ENCODE assay signal across 24 mouse cellular contexts in the genomic region with DNA sequence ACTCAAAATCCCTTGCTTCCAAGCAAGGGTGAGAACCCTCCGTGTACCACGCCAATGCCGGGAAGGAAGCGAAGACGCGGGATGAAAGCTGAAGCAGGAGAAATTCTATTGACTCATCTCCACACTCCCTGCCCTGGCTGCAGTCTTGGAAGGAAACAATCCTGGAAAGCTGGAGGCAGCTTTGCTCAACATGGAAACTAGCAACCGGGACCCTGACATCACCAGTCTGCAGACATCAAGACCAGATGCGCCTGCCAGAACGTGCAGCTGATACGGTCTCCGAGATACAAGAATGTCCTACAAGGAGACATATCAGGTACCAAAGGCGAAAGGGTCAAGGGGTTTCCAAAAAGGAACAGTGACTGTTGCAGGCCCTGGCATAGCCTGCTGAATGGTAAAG.
DNase-seq lines count a peak whose midpoint lies in the region; ATAC-seq lines count a peak whose summit lies in the region.
"Had no signal": no experiment of that assay in that cellular context is flagged by ENCODE, and none has a peak within 500 bp of the region (broad histone marks: within the 10 kb centered on the region; RNA-seq: fewer than 3 reads in every experiment).

No protein-coding gene starts in this region.

- 78% methylated on average over 12 of the region's 12 CpGs for WGBS in heart, embryonic 15.5 days

- H3K4me2 ChIP-seq in heart, embryonic 15.5 days, result no peak overlapping the region
- H3K4me2 ChIP-seq: embryonic facial prominence, embryonic 12.5 days; forebrain, embryonic 13.5 days; forebrain, embryonic 15.5 days had no signal

- peak; percentile 68 for DNase-seq in gastrocnemius, adult 18-20 months (ENCODE audit: low spot score)
- no peak for DNase-seq in gastrocnemius, postnatal 4 days (ENCODE audit: low spot score in 2 of 2)
- peak; percentile 52 for DNase-seq in gastrocnemius, postnatal 14 days
- no peak for DNase-seq in gastrocnemius, postnatal 36 days
- DNase-seq in heart, postnatal 4 days, result no peak
- DNase-seq: adrenal gland, adult 8-10 months; adrenal gland, postnatal 14 days; adrenal gland, postnatal 36 days; B cell, adult 2 months; cerebellum, adult 11-12 months; cerebellum, adult 2 months; cerebellum, adult 9-10 months; cerebellum, postnatal 10 days; cerebellum, postnatal 25 days had no signal

- no peak for ATAC-seq in heart, embryonic 15.5 days (replicated peaks; ENCODE audit: insufficient number of reproducible peaks, insufficient read depth, low FRiP score, low read depth)
- ATAC-seq: activated CD4-positive, CD25-positive, alpha-beta regulatory T cell, adult 4 months; CD4-positive, CD25-positive, alpha-beta regulatory T cell, adult 4 months; forebrain, embryonic 13.5 days; forebrain, embryonic 15.5 days; Patski had no signal

- peaks cover 16% of the 10 kb centered on the region for H3K36me3 ChIP-seq in heart, embryonic 15.5 days
- H3K36me3 ChIP-seq: forebrain, embryonic 15.5 days; G1E had no signal

- peaks cover 52% of the 10 kb centered on the region for H3K4me1 ChIP-seq in heart, embryonic 15.5 days (replicated peaks)

- H3K9ac ChIP-seq in heart, embryonic 15.5 days, result no peak overlapping the region
- H3K9ac ChIP-seq: embryonic facial prominence, embryonic 12.5 days; forebrain, embryonic 13.5 days; forebrain, embryonic 15.5 days had no signal

- intact Hi-C loops in gastrocnemius, postnatal 14 days (cut with DNase I; ENCODE audit: low total_unique reads), result no loop called here
- intact Hi-C loops in gastrocnemius, postnatal 36 days (cut with DNase I), result no loop called here

- 0 out of 2 replicates have a peak overlapping the region, but pooled peaks have one; percentile 20 for H3K27ac ChIP-seq in heart, embryonic 15.5 days
- H3K27ac ChIP-seq: embryonic facial prominence, embryonic 10.5 days; embryonic facial prominence, embryonic 12.5 days; forebrain, embryonic 13.5 days; forebrain, embryonic 15.5 days had no signal

- no peaks in the 10 kb centered on the region for H3K27me3 ChIP-seq in heart, embryonic 15.5 days
- H3K27me3 ChIP-seq: CH12.LX; embryonic facial prominence, embryonic 12.5 days; forebrain, embryonic 13.5 days; forebrain, embryonic 15.5 days; Patski had no signal

- H3K4me3 ChIP-seq in heart, embryonic 15.5 days, result no peak overlapping the region
- H3K4me3 ChIP-seq: embryonic facial prominence, embryonic 10.5 days; embryonic facial prominence, embryonic 12.5 days; forebrain, embryonic 13.5 days; forebrain, embryonic 15.5 days had no signal

- H3K9me3 ChIP-seq in heart, embryonic 15.5 days (replicated peaks), result no peaks in the 10 kb centered on the region
- H3K9me3 ChIP-seq: embryonic facial prominence, embryonic 10.5 days; embryonic facial prominence, embryonic 12.5 days; forebrain, embryonic 13.5 days; forebrain, embryonic 15.5 days; G1E had no signal

Comparison
In these comparisons a context has a peak if more than half of its experiments do, and no peak if none do; other contexts are left out.
1. DNase-seq: peak in gastrocnemius, adult 18-20 months (single experiment) and gastrocnemius, postnatal 14 days (single experiment); none in gastrocnemius, postnatal 4 days (0 of 2), gastrocnemius, postnatal 36 days (0 of 2) and heart, postnatal 4 days (single experiment).